Mouse (Mus musculus) forebrain, embryonic 10.5 days (tissue): Measurements from ENCODE around the gene Xrn1. TPM values are rescaled to one million over a fixed set of nuclear protein-coding genes. Genes with fewer than 3 reads are reported as not detected.
"Not testable (repeated sequence)": the region's sequence is repeated elsewhere in the genome, so short reads cannot be mapped to it uniquely, and the experiment has no call there.

ENCODE experiments used
- DNase-seq: peaks from one replicate; pipeline ENCODE4 v3.0.0-alpha.2; 2017; ENCODE audit warnings: low spot score; ENCODE audit errors: extremely low spot score
- H3K27ac ChIP-seq: fragments of 300-500 bp; sonication (generic); 2 replicates; pipeline ENCODE4 v1.5.1; 2016; ENCODE audit warnings: mild to moderate bottlenecking
- H3K27me3 ChIP-seq: fragments of 300-500 bp; sonication (generic); 2 replicates; pipeline ENCODE4 v1.6.1; 2016; ENCODE audit warnings: mild to moderate bottlenecking; ENCODE audit not compliant: poor library complexity, severe bottlenecking
- H3K36me3 ChIP-seq: fragments of 300-500 bp; sonication (generic); replicated peaks from 2 replicates; pipeline ENCODE4 v1.6.1; 2016; ENCODE audit warnings: mild to moderate bottlenecking, moderate library complexity
- H3K4me1 ChIP-seq: fragments of 300-500 bp; sonication (generic); 2 replicates; pipeline ENCODE4 v1.6.1; 2016
- H3K4me3 ChIP-seq: fragments of 300-500 bp; sonication (generic); 2 replicates; pipeline ENCODE4 v1.5.1; 2016; ENCODE audit warnings: mild to moderate bottlenecking, moderate library complexity
- H3K9me3 ChIP-seq: fragments of 300-500 bp; sonication (generic); 2 replicates; pipeline ENCODE4 v1.6.1; 2016; ENCODE audit warnings: mild to moderate bottlenecking, moderate library complexity
- WGBS: fragments of 180-500 bp; shearing (Covaris S2); methylation state at CpG from one replicate; pipeline ENCODE4 v1.1.7; 2016; 5-methylcytosine and 5-hydroxymethylcytosine counted together
- polyA plus RNA-seq: library from polyadenylated mRNA; unstranded; fragments of >200 nt; fragmentation: Nextera tagmentation; extraction: Ambion mirVana; gene quantifications from 2 replicates; pipeline ENCODE4 v1.2.1, GENCODE M21; 2016

Xrn1 gene
- polyA plus RNA-seq: 16.7 and 19.5 TPM in 2 replicates

- WGBS: under 1% methylated on average over 57 of the region's 57 CpGs
- peak within 1 kb of the TSS; percentile 98 for H3K4me3 ChIP-seq
- DNase-seq: peak; percentile 87
- H3K27ac ChIP-seq: peak within 1 kb of the TSS; percentile 96
- H3K4me1 ChIP-seq: peaks cover 20% of the 10 kb centered on the region
- H3K9me3 ChIP-seq: no peaks in the 10 kb centered on the region
- H3K36me3 ChIP-seq: peaks cover 35% of the 10 kb centered on the region
- no peaks in the 10 kb centered on the region for H3K27me3 ChIP-seq
These were observed at the start of gene Xrn1 for GRCm38 (mm10) chr9:95954585-95955461. Gene Xrn1, plus strand, starts transcription at chr9:95954760.

GRCm38 (mm10) chr9:95932855-95933254 is 21.7 kb upstream of the Xrn1 start:
- Histone ChIP-seq H3K27me3 (no peaks in the 10 kb centered on the region), H3K4me3 (no peak overlapping the region), H3K4me1 (no peaks in the 10 kb centered on the region), H3K9me3 (no peaks in the 10 kb centered on the region), H3K27ac (no peak overlapping the region), H3K36me3 (peaks cover 38% of the 10 kb centered on the region)
- no peak for DNase-seq

GRCm38 (mm10) chr9:95953658-95954057 is 902 bp upstream of the Xrn1 start:
- Histone ChIP-seq H3K4me1 (peaks cover 20% of the 10 kb centered on the region), H3K27ac (no peak overlapping the region), H3K4me3 (peak overlapping the region; percentile 98), H3K27me3 (no peaks in the 10 kb centered on the region), H3K9me3 (no peaks in the 10 kb centered on the region), H3K36me3 (peaks cover 29% of the 10 kb centered on the region)
- DNase-seq: no peak
- WGBS: 74% methylated on average over 4 of the region's 4 CpGs

- peak overlapping the region; percentile 96 for H3K27ac ChIP-seq
- under 1% methylated on average over 7 of the region's 7 CpGs for WGBS
These were observed 355 bp upstream of the Xrn1 start for GRCm38 (mm10) chr9:95954226-95954584.

GRCm38 (mm10) chr9:95957611-95958010 is 3.1 kb downstream of the Xrn1 start:
- Histone ChIP-seq H3K4me3 (no peak overlapping the region), H3K4me1 (peaks cover 20% of the 10 kb centered on the region), H3K36me3 (peaks cover 19% of the 10 kb centered on the region), H3K27ac (no peak overlapping the region), H3K9me3 (no peaks in the 10 kb centered on the region), H3K27me3 (no peaks in the 10 kb centered on the region)
- no peak for DNase-seq
- 97% methylated on average over 2 of the region's 2 CpGs for WGBS

More at GRCm38 (mm10) chr9:95954226-95954584, 355 bp upstream of the Xrn1 start:
- Histone ChIP-seq H3K27me3 (no peaks in the 10 kb centered on the region), H3K36me3 (peaks cover 33% of the 10 kb centered on the region), H3K9me3 (no peaks in the 10 kb centered on the region), H3K4me3 (peak overlapping the region; percentile 98), H3K4me1 (peaks cover 20% of the 10 kb centered on the region)
- DNase-seq: peak; percentile 58

- peaks cover 19% of the 10 kb centered on the region for H3K36me3 ChIP-seq
- H3K4me1 ChIP-seq: peaks cover 20% of the 10 kb centered on the region
- no peaks in the 10 kb centered on the region for H3K27me3 ChIP-seq
- H3K4me3 ChIP-seq: no peak overlapping the region
- H3K9me3 ChIP-seq: no peaks in the 10 kb centered on the region
- WGBS: 95% methylated on average over 7 of the region's 7 CpGs
- no peak for DNase-seq
- no peak overlapping the region for H3K27ac ChIP-seq
These were observed 3.6 kb downstream of the Xrn1 start for GRCm38 (mm10) chr9:95958041-95958730.

- H3K4me3 ChIP-seq, DNase-seq, H3K27me3 ChIP-seq, H3K27ac ChIP-seq, H3K9me3 ChIP-seq: not testable (repeated sequence)
- 89% methylated on average over 2 of the region's 2 CpGs for WGBS
- H3K36me3 ChIP-seq: peaks cover 24% of the 10 kb centered on the region
- H3K4me1 ChIP-seq: peaks cover 16% of the 10 kb centered on the region
These were observed 4.2 kb downstream of the Xrn1 start for GRCm38 (mm10) chr9:95958731-95959105.

GRCm38 (mm10) chr9:95959246-95959645 is 4.7 kb downstream of the Xrn1 start:
- DNase-seq: no peak
- peaks cover 11% of the 10 kb centered on the region; the same call in 1 of the 2 replicates for H3K4me1 ChIP-seq
- no peak overlapping the region for H3K27ac ChIP-seq
- no peaks in the 10 kb centered on the region for H3K27me3 ChIP-seq
- no peak overlapping the region for H3K4me3 ChIP-seq
- no peaks in the 10 kb centered on the region for H3K9me3 ChIP-seq
- 87% methylated on average over 6 of the region's 6 CpGs for WGBS
- peaks cover 28% of the 10 kb centered on the region for H3K36me3 ChIP-seq

- Histone ChIP-seq H3K27me3 (no peaks in the 10 kb centered on the region), H3K4me1 (peaks cover 11% of the 10 kb centered on the region; the same call in 1 of the 2 replicates), H3K4me3 (no peak overlapping the region), H3K36me3 (peaks cover 34% of the 10 kb centered on the region), H3K9me3 (no peaks in the 10 kb centered on the region), H3K27ac (no peak overlapping the region)
- DNase-seq: no peak
- 92% methylated on average over 3 of the region's 3 CpGs for whole genome bisulfite sequencing
These were observed 5.3 kb downstream of the Xrn1 start for GRCm38 (mm10) chr9:95959732-95960428.

GRCm38 (mm10) chr9:95961058-95961457 is 6.5 kb downstream of the Xrn1 start:
- H3K27ac ChIP-seq: no peak overlapping the region
- peaks cover 46% of the 10 kb centered on the region for H3K36me3 ChIP-seq
- no peaks in the 10 kb centered on the region for H3K9me3 ChIP-seq
- no peaks in the 10 kb centered on the region for H3K27me3 ChIP-seq
- DNase-seq: no peak
- no peak overlapping the region for H3K4me3 ChIP-seq
- 0 out of 2 replicates have a peak, but pooled peaks cover 6% of the 10 kb centered on the region for H3K4me1 ChIP-seq

- Histone ChIP-seq H3K4me3 (no peak overlapping the region), H3K27ac (no peak overlapping the region), H3K4me1 (no peaks in the 10 kb centered on the region), H3K36me3 (peaks cover 54% of the 10 kb centered on the region), H3K27me3 (no peaks in the 10 kb centered on the region), H3K9me3 (no peaks in the 10 kb centered on the region)
- DNase-seq: no peak
- 95% methylated on average over 13 of the region's 13 CpGs for WGBS
These were observed 9.5 kb downstream of the Xrn1 start for GRCm38 (mm10) chr9:95964037-95964436.

GRCm38 (mm10) chr9:95978279-95978678 is 23.7 kb downstream of the Xrn1 start:
- no peaks in the 10 kb centered on the region for H3K4me1 ChIP-seq
- no peak for DNase-seq
- H3K27ac ChIP-seq: no peak overlapping the region
- no peaks in the 10 kb centered on the region for H3K9me3 ChIP-seq
- peaks cover 92% of the 10 kb centered on the region for H3K36me3 ChIP-seq
- WGBS: 93% methylated on average over 2 of the region's 2 CpGs
- no peak overlapping the region for H3K4me3 ChIP-seq
- H3K27me3 ChIP-seq: no peaks in the 10 kb centered on the region
